Mouse (Mus musculus): ENCODE data around the gene 4933402E13Rik.

4933402E13Rik gene

GRCm38 (mm10) chrX:62283199-62283598 lies at the start of gene 4933402E13Rik:
TSS of gene 4933402E13Rik (plus strand) at chrX:62283499.
- no peak for DNase-seq (ENCODE audit: low spot score)
